Mouse (Mus musculus) layer of hippocampus, adult 6 months (tissue): ENCODE measurements around the gene Apod. TPM values are rescaled to one million over a fixed set of nuclear protein-coding genes. Genes with fewer than 3 reads are reported as not detected.

Experiments
- long read RNA-seq, 2 experiments: library from polyadenylated mRNA; unstranded; transcript quantifications; one replicate each; pipeline ENCODE4 v2.0.0; 2019 to 2020
- microRNA-seq: library from miRNA; unstranded; fragments of <30 nt; microRNA quantifications from one replicate; pipeline ENCODE4 v1.2.0, GENCODE M21; 2020
- polyA plus RNA-seq: library from polyadenylated mRNA; unstranded; fragments of <200 nt; fragmentation: Nextera tagmentation; gene quantifications from 2 replicates; pipeline ENCODE4 v1.2.3, GENCODE M21; 2021

The Apod gene
- polyA plus RNA-seq: 273 and 318 TPM in 2 replicates
- long read RNA-seq, experiment 1, transcript Apod-203 (6 exons, 2,074 nt): major isoform, 115 of 217 reads
- long read RNA-seq, experiment 1, transcript Apod-205 (3 exons, 422 nt): minor isoform, 6 of 217 reads
- long read RNA-seq, experiment 1, transcript Apod-202 (5 exons, 1,070 nt): minor isoform, 54 of 217 reads
- long read RNA-seq, experiment 1, transcript Apod-201 (5 exons, 979 nt): minor isoform, 18 of 217 reads
- long read RNA-seq, experiment 1, partial matches to known transcripts: 8 of 217 reads
- long read RNA-seq, experiment 1, other reads (novel, unspliced or antisense): 16 of 217 reads
- long read RNA-seq, experiment 2, transcript Apod-203 (6 exons, 2,074 nt): major isoform, 46 of 72 reads
- long read RNA-seq, experiment 2, transcript Apod-202 (5 exons, 1,070 nt): minor isoform, 13 of 72 reads
- long read RNA-seq, experiment 2, partial matches to known transcripts: 5 of 72 reads
- long read RNA-seq, experiment 2, other reads (novel, unspliced or antisense): 4 of 72 reads

DNA sequence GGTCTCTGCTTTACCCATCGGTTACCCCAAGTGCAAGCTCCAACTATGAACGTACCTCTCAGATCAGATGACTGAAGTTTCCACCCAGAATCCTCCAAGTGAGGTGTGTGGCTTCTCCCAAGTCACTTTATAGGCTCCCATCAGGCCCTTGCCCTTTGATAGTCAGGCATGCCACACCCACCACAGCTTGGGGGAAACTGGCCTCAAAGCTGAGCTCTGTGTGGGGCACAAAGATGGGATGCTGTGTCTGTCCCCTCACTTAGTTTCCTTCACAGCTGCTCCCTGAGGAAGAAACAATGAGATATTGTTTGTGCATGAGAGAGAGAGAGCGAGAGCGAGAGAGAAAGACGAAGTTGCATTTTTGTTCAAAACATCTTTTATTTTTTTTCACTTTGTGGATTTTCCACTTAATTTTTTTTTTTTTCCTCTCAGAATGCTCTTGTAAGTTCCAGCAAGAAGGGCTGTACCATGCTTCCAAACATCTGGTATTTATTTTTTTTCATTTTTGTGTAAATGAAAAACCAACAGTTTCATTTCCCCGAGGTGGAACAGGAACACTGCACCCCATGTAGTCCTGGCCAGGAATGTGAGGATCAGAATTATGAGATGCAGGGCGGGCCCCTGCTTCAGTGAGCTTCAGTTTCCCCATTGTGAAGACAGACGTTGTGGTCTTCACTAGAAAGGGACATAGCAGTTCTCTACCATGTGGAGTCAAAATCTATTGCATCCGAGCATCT, at the start of gene Apod:
Gene Apod (minus strand): TSS at position 312 of the 737 bp plus-strand sequence.

GRCm38 (mm10) chr16:31274674-31275460, 39.7 kb downstream of the Apod start, which contains the start of gene Ppp1r2:
Gene Ppp1r2 (minus strand): TSS chr16:31275277.

Small RNA genes lying within 50 kb of the gene (microRNA-seq; reads per million reads assigned to microRNA genes)
- gene Gm27415: not detected

Other genes starting within 250 kb of the Apod start
- gene Xxylt1, start 233.4 kb downstream of the Apod start, polyA plus RNA-seq: 2.9 and 3.0 TPM in 2 replicates
- gene Acap2, start 113.6 kb downstream of the Apod start, polyA plus RNA-seq: 14.5 and 16.7 TPM in 2 replicates
- gene Ppp1r2, start 39.5 kb downstream of the Apod start, polyA plus RNA-seq: 113 and 115 TPM in 2 replicates
- 95.8 and 121 TPM in 2 replicates for gene Bdh1, start 107.5 kb upstream of the Apod start, polyA plus RNA-seq